Mouse (Mus musculus): ENCODE data around the gene Piwil1. TPM values are rescaled to one million over a fixed set of nuclear protein-coding genes. Genes with fewer than 3 reads are reported as not detected.
A peak's percentile ranks its signal among the peaks of the same experiment; 100 is the strongest.
"Not testable (repeated sequence)": the region's sequence is repeated elsewhere in the genome, so short reads cannot be mapped to it uniquely, and the experiment has no call there.

The Piwil1 gene
- total RNA-seq, 2 experiments from 2014 or later = 0.17 TPM; not detected in 1

DNA sequence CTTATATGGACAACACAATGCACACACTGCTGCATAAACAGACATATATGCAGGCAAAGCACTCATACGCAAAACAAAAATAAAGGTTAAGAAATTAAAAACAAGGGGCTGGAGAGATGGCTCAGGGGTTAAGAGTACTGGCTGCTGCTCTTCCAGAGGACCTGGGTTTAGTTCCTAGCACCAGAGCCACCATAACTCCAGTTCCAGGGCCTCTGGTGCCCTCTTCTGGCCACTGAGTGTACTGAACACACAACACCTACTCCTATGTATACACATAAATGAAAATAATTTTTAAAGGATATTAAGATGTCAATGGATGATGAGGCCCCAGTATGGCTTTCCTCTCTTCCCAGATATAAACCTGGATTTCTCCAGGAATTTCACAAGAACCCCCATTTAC is 4.1 kb downstream of the Piwil1 start:
- intact Hi-C loops (cut with DNase I) = no loop called here
- no peak for DNase-seq (ENCODE audit: low spot score in 2 of 2)

DNA sequence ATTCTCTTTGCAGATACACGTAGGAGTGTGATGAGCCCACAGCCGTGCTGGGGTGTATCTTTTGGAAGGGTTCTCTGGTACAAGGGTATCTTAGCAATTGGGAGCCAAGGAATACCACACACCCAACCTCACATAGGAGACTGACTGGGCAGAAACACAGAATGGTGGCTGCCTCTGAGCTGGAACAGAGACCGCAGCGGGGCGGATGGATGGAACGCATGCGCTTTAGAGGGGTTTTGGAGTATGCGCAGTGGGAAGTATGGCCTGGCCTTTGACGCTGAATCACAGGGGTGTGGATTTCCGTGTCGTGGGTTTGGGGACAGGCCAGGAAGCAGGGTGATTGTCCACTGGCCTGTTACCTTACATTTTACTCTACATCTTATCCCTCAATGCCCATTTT is 4.9 kb downstream of the Piwil1 start:
- intact Hi-C loops (cut with DNase I) = no loop called here
- no peak for DNase-seq (ENCODE audit: low spot score in 2 of 2)

DNA sequence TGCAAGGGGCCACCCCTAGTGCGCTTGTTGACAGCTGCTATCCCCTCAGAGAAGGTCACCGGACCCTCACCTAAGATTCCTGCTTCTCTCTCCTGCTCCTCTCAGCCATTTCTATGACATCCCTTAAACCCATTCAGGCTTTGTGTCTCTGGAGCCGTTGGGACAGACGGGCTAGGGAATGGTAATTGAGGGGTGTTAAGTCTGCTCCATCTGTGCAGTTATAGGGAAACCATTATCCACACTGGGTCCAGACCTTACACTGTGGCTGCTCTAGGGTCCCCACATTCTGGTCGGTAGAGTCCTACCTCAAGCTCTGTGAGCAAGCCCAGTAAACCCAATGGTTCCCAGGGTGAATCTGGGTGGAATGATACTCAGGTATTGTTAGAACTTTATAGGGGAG is 6.6 kb downstream of the Piwil1 start:
- no peak for DNase-seq (ENCODE audit: low spot score in 2 of 2)
- intact Hi-C loops (cut with DNase I) = no loop called here

DNA sequence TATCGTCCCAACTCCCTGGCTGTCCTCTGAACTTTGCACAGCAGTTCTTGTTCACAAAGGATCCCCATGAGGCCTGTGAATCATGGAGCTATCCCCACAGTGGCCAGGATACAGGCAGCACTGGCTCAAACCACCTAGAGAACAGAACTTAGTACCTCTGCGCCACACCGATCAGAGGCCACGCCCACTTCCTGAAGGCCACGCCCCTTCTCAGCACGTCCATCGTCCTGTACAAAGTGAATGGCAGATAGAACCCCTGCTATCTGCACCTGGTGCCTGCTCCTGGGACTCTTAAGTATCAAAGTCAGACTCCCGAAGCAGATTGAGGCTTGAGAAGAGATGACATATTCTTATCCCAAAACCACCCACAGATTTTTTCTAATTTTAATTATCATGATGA is 8.3 kb downstream of the Piwil1 start:
- intact Hi-C loops (cut with DNase I) = loop anchor here (5.0 kb wide), 1 partner anchor 188 kb away; no protein-coding TSS in a partner anchor

DNA sequence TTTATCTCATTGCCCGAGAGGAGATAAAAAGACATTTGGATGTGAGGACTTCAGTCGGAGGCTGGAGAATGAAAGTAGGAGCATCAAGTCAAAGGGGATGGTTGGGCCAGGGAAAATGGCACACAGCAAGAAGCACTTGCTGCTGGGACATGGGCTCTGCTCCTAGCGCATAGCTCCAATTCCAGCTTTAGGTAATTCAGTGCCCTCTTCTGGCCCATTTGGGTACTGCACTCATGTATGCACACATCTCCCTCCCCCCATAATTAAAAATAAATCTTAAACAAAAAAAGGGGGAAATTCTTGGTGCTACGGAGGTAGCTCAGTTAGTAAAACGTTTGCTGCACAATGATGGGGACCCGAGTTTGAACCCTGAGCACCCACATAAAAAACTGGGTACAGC is 9.5 kb downstream of the Piwil1 start:
- intact Hi-C loops (cut with DNase I) = loop anchor here (5.0 kb wide), 1 partner anchor 190 kb away; no protein-coding TSS in a partner anchor
- no peak for DNase-seq (ENCODE audit: low spot score in 2 of 2)

More for the DNA sequence above, 8.3 kb downstream of the Piwil1 start:
- DNase-seq (ENCODE audit: low spot score in 2 of 2) = no peak

DNA sequence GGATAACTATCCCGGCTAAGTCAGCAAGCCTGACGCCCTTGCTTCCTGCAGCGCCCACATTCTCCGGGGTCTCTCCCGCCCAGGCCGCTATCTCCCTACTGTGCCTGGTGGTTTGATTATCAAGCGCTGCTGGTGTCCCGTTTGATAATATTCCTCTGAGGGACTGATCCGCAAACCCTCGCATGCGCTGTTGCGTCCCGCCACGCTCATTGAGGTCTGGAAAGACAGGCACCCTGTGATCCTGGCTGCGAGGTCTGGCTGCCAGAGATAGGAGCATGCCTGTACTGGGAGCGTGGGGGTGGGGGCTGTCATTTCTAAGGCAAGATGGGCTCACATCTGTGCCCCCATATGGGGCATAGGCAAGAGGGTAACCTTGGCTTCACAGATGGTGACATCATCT is 12.8 kb downstream of the Piwil1 start:
- intact Hi-C loops (cut with DNase I) = no loop called here
- no peak for DNase-seq (ENCODE audit: low spot score in 2 of 2)

DNA sequence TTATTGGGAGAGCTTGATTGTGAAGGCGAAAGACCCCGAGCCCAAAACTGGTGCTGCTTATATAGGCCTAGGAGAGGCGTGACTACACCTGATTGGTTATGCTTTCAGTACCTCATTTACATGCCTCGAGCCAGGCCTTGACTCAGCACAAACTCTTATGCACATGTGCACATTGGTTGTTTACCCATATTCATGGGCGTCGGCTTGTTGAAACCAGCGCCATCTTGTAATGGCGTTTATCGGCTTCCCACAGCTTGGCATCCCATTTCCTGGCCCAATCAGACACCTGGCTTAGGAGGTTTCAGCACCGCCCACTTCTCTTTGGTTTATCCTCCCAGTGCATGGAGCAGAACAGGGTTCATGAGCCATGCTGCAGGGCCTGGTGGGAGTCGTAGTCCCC is 18.1 kb downstream of the Piwil1 start:
- intact Hi-C loops (cut with DNase I); DNase-seq (ENCODE audit: low spot score in 2 of 2): not testable (repeated sequence)

DNA sequence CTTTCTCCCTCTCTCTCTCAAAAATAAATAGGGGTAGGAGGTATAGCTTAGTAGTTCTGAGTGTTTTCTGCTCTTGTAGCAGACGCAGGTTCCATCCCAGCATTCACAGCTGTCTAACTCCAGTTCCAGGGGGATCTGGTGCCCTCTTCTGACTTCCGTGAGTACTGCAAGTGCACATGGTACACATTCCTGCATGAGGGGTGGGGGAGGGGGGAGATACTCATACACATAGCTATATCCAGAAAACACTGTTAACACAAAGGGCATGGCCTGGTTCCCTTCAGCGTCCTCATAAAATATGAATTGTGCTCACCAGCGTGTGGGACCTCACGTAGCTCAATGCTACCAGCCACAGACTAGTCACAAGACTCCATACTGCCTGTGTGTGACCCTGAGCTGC is 27.0 kb downstream of the Piwil1 start:
- intact Hi-C loops (cut with DNase I) = no loop called here
- no peak for DNase-seq (ENCODE audit: low spot score in 2 of 2)

DNA sequence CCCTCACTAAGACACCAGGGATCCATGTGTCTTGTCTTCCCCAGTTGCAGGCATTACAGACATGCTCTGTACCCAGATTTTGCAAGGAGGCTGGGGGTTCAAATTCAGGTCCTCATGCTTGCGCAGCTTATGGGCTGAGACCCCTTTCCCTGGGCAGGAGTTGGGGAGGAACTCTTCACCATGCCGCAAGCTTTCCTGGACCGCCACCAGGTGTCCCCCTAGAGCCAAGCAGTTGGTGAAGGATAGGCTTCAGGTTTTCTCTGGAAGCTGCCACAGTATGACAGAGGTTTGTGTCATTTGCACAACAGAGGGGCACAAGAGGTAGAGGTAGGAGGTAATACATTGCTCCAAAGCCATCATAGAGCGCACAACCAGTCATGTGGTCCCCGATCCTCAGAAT is 28.3 kb downstream of the Piwil1 start:
- intact Hi-C loops (cut with DNase I) = loop anchor here (5.0 kb wide), 2 partner anchors 133 to 237 kb away; no protein-coding TSS in a partner anchor
- DNase-seq (ENCODE audit: low spot score in 2 of 2) = peak in 1 of 2 experiments; percentile 33

DNA sequence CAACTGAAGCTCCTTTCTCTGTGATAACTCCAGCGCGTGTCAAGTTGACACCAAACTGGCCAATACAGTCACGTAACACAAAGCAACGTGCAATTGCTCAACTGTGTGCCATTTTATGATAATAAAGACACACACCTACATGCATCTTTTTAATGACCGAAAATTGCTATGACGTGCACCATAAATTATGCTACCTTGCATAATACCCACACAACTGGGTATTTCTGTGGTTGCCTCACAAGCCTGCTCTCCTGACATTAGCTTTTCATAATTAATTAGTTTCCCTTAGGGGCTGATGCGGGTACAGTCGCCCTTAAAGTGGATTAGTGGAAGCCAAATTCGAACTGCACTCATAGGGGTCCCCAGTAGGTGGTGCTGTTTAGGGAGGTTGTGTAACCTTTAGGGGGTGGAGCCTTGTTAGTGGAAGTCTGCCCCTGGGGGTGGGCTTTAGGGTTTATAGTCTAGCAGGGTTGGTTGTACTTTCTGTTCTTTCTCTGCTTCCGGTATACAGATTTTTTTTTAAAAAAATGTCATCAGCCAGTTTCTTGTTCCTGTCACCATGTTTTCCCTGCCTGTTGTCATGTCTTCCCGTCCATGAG is 30.2 kb downstream of the Piwil1 start:
- no peak for DNase-seq (ENCODE audit: low spot score in 2 of 2)
- intact Hi-C loops (cut with DNase I) = loop anchor here (5.0 kb wide), 2 partner anchors 135 to 235 kb away; no protein-coding TSS in a partner anchor

DNA sequence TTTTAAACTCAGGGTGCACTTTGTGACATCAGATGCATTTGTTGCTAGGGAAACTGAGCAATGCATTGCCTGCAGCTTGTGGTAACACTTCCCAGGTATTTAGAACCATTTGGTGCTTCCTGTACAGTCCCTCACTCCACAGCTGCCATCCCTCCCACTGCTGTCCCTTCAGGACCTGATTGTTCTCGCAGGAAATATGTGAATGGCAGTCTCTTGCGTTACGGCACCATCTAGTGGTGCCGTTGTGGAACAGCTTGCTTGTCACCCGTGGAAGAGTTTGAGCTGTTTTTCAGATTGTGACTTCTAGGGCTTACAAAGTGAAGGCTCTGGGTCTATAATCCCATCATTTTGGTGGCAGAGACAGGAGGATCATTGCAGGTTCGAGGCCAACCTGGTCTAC is 31.6 kb downstream of the Piwil1 start:
- DNase-seq (ENCODE audit: low spot score in 2 of 2) = peak; percentile 44 to 51
- intact Hi-C loops (cut with DNase I) = loop anchor here (2.0 to 5.0 kb wide), 3 partner anchors 137 to 233 kb away; no protein-coding TSS in a partner anchor

DNA sequence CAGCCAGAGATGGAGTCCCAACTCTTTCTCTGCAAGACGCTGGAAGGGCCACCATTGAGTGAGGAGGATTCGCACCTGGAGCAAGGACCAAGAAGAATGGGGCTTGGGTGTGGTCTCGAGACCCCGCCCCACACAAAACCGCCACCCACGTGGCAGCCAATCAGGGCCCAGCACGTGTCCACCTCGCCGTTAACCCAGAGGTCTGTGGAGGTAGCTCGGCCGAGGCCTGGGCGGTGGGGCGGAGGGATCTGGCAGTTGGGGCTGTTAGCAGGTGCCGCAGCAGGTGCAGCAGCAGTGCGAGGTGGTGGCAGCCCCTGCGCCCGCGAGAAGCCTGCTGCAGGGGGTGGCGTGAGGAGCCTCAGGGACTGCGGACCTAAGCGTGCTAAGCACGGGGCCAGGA is 33.6 kb downstream of the Piwil1 start:
- DNase-seq (ENCODE audit: low spot score in 2 of 2) = no peak
- intact Hi-C loops (cut with DNase I) = loop anchor here (2.0 kb wide), 1 partner anchor 213 kb away; no protein-coding TSS in a partner anchor

DNA sequence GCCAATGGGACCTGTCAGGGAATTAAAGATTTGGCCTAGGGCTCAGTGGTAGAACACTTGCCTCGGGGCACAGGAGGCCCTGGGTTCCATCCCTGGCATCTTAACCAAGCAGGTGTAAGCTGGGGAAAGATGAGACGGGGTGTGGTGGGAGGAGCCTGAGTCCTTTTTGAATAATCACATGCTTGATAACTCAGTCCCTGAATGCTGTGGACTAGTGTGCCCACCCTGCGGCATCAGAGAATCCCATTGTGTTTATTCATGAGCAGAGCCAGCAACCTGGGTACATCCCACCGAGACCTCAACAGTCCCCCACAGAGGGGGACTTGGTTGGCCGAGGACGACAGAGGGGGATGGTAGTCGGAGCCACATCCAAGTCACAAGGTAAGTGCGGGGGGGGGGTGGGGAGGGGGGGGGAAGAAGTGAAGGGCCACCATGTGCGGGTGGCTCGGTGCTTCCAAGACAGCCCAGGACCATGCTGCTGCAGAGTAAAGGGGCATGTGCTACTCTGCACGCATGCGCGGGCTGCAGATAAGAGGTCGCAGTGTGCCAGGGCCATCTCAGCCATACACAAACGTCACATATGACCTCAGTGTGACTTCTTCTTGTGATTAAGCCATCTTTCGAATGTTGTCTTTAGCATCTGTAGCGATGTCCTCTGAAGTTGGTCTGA is 37.0 kb downstream of the Piwil1 start:
- intact Hi-C loops (cut with DNase I) = no loop called here
- DNase-seq (ENCODE audit: low spot score in 2 of 2) = no peak

DNA sequence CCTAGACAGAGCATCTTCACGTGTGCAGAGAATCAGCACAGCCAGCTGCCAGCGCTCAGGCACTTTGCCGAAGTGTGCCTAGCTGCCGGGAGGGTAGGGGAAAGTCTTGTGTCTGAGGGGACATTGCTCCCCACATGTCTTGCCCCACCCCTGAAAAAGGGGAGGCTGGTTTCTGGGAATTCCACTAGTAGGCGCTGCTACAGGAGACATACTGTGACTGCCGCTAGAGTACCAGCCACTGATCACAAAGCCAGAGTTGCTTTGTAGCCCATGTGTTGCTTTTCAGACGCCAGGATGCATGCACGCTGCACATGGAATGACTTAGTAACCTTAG is 37.5 kb downstream of the Piwil1 start:
- intact Hi-C loops (cut with DNase I) = no loop called here
- DNase-seq (ENCODE audit: low spot score in 2 of 2) = no peak

DNA sequence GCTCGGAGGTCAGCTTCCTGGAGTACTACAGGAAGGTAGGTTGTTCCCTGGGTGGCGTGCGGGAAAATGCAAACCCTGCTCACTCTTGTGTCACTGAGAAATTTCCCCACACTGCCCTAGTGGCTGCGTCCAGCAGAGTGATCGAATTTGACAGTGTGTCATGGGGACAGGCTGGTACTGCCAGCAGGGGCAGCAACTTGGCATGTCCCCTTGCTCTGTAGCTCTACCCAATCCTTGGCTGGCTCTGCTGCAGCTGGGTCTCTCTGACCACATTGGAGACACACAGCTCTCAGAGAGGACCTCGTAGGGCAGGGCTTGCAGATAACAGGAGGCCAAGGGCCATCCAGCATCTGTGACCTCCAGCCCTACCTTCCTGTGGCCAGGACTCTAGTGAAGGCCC is 42.0 kb downstream of the Piwil1 start:
- DNase-seq (ENCODE audit: low spot score in 2 of 2) = no peak
- intact Hi-C loops (cut with DNase I) = no loop called here

DNA sequence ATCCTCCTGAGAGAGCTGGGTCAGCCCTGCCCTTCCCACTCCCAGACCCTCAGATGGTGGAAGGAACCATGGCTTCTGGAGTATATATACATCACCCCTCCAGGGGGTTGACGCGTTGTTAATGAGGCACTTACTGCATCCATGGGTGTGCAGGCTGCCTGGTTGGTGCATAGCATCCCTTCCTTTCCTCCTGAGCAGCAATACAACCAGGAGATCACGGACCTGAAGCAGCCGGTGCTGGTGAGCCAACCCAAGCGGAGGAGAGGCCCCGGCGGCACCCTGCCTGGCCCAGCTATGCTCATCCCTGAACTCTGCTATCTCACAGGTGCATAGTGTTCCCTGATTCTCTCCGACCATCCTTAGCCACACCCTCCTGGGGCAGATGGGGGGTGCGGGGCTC is 42.9 kb downstream of the Piwil1 start:
- peak in 1 of 2 experiments; percentile 2 for DNase-seq (ENCODE audit: low spot score in 2 of 2)
- intact Hi-C loops (cut with DNase I) = no loop called here

DNA sequence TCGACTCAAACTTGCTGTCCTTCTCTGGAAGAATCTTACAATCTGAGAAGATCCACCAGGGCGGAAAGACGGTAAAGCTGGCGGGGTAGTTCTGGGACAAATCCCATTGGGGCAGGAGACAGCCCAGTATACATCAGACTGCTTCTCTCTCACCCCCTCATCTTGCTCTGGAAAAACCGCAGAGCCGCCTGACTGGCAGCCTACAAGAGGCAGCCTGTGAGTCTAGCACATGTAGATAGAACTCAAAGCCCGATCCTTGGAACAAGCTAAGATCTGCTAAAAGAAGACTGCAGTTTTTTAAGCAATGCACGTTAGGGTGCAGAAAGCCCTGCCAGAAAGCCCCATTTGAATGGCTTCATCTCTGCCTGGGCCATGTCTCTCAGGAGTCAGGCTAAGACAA is 43.9 kb downstream of the Piwil1 start:
- DNase-seq (ENCODE audit: low spot score in 2 of 2) = peak in 1 of 2 experiments; percentile 38
- intact Hi-C loops (cut with DNase I) = no loop called here

DNA sequence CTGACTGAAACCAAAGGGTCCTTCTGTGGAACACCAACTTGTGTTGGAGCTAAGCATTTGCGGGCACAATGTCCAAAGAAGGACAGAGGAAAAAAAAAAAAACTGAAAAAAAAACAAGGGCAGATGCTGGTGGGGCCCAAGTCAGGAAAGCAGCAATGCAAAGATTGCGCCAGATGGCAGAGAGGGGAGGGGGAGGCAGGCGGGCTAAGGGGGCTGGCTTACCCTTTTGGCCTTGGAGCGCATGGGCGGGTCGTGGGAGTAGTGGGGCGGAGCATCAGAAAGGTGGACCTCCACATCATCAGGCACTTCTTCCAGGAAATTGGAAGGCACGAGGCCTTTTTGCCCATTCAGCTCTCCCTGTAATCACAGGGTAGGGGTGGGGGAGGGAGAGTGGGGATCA is 58.8 kb downstream of the Piwil1 start:
- intact Hi-C loops (cut with DNase I) = no loop called here
- DNase-seq (ENCODE audit: low spot score in 2 of 2) = no peak

DNA sequence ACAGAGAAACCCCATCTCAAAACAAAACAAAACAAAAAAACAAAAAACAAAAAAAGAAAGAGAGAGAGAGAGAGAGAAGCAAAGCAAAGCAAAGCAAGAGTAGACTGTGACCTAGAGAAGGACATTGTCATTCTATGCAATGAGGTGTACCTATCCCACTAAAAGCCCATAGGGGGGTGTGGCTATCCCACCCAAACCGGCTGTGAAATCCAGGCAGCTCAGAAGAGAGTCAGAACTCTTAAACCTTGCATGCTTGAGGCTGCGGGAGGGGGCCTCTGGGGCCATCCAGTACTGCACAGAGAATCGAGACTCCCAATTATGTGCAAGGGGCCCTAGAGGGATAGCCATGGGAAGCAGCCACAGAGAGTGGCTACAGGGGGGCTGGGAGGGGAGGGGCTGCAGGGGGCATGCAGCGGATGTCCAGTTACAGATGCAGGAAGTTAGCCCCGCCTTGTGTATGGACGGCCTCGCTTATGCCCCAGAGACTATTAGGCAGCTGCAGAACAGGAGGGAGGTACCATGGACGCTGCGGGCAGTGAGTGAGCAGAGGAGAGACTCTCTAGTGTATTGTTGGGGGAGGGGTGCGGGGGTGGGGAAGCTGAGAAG is 66.8 kb downstream of the Piwil1 start:
- DNase-seq (ENCODE audit: low spot score in 2 of 2) = no peak
- intact Hi-C loops (cut with DNase I) = no loop called here

DNA sequence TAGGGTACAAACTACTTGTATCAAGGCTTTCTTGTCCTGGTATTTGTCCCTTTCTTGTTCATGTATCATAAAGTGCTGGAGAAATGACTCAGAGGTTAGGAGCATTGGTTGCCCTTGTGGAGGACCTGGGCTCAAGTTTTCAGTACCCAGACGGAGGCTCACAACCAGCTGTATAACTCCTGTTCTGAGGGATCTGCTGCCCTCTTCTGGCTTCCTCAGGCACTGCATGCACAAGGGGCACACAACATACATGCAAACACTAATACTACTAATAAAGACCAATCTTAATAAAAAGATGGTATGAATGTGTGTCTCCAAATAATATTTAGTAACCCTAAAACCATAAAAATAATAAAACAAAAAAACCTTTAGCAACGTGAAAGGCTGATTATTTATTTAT is 74.1 kb downstream of the Piwil1 start:
- no peak for DNase-seq (ENCODE audit: low spot score in 2 of 2)
- intact Hi-C loops (cut with DNase I) = no loop called here

DNA sequence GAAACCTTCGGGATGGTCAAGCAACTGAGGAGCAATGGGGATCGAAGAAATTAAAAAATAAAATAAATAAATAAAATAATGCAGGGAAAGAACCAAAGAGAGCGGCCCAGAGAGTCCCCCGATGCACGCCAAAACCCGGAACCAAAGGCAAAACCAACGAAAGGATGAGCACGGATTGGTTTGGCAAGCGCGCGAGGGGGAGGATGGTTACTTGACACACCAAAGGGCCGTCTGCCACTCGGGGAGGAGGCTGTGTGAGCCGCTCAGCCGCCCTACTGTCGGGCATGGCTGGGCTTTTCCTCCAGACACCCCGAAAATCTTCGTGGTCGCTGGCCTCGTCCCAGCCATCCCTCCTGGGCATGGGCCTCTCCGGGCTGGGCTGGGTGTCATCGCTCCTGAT is 79.3 kb downstream of the Piwil1 start:
- intact Hi-C loops (cut with DNase I) = no loop called here
- DNase-seq (ENCODE audit: low spot score in 2 of 2) = no peak
